Mouse (Mus musculus) urinary bladder, postnatal 36 days (tissue): ENCODE measurements at regions not wholly inside any gene's neighbourhood (a gene's known extent, or its start where the extent isn't known, plus 50 kb on each side); places are given as distances from the start of the nearest gene placed in this dataset.

Experiments used
- DNase-seq, 2 experiments: peaks; one replicate each; pipeline ENCODE4 v3.0.0; 2022; ENCODE audit warnings: low spot score in 2 of 2, mixed read lengths in 1 of 2

- DNase-seq = no peak
These were observed 53.6 kb upstream of the Mvb12b start for GRCm38 (mm10) chr2:33941316-33941715.

- DNase-seq = no peak
These were observed 52.1 kb upstream of the Mvb12b start for GRCm38 (mm10) chr2:33939836-33940235.
